Mouse (Mus musculus) erythroblast, embryonic 14.5 days (primary cell): ENCODE results near the gene Gfra1. TPM values are rescaled to one million over a fixed set of nuclear protein-coding genes. Genes with fewer than 3 reads are reported as not detected.

ENCODE experiments used
- H3K27me3 ChIP-seq: 2 replicates; pipeline ENCODE4 v1.6.1; 2012; ENCODE audit warnings: inconsistent platforms; ENCODE audit not compliant: control insufficient read depth
- H3K36me3 ChIP-seq: 2 replicates; pipeline ENCODE4 v1.6.1; 2012; ENCODE audit warnings: mild to moderate bottlenecking, inconsistent platforms; ENCODE audit not compliant: control insufficient read depth
- H3K4me1 ChIP-seq: 2 replicates; pipeline ENCODE4 v1.6.1; 2012; ENCODE audit warnings: inconsistent platforms; ENCODE audit not compliant: control insufficient read depth
- H3K4me3 ChIP-seq: replicated peaks from 2 replicates; pipeline ENCODE3; 2012; ENCODE audit warnings: moderate library complexity, mild to moderate bottlenecking, inconsistent platforms
- H3K9me3 ChIP-seq: 2 replicates; pipeline ENCODE4 v1.6.1; 2012; ENCODE audit warnings: low read length, inconsistent platforms, mixed read lengths; ENCODE audit not compliant: control insufficient read depth
- GATA1 ChIP-seq: IDR thresholded peaks from 2 replicates; pipeline ENCODE4 v1.6.1; 2012; ENCODE audit warnings: low read length, inconsistent platforms, mixed read lengths
- TAL1 ChIP-seq: IDR thresholded peaks from 3 replicates; pipeline ENCODE4 v1.6.1; 2012; ENCODE audit warnings: low read length, inconsistent platforms, mixed read lengths
- polyA plus RNA-seq: library from polyadenylated mRNA; stranded (reverse); fragments of >175 nt; gene quantifications from 2 replicates; pipeline ENCODE4 v1.2.3, GENCODE M21; 2012

Gfra1 gene
- polyA plus RNA-seq, 1 experiment = not detected

DNA sequence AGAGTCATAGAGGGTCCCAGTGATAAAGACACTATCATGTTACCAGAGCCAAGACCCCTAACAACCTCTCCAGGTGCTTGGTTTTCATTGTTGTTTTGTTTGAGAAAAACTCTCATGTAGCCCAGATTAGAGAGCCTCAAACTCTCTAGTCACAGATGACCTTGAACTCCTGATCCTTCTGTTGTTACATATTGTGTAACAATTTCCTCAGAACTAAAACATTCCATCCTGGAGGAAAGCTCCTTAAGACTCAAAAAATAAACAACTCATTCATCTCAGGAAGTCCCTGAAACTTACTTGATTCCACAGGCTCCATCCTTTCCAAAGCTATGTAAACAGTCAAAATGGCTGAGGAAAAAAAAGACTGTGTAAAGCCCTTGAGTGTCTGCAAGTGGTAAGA is 49.0 kb downstream of the Gfra1 start:
- Histone ChIP-seq H3K36me3 (no peaks in the 10 kb centered on the region), H3K9me3 (no peaks in the 10 kb centered on the region; the same call in 1 of the 2 replicates), H3K4me3 (no peak overlapping the region), H3K27me3 (no peaks in the 10 kb centered on the region), H3K4me1 (no peaks in the 10 kb centered on the region)
- TF ChIP-seq GATA1 = no peak
- no peak for TF ChIP-seq TAL1

DNA sequence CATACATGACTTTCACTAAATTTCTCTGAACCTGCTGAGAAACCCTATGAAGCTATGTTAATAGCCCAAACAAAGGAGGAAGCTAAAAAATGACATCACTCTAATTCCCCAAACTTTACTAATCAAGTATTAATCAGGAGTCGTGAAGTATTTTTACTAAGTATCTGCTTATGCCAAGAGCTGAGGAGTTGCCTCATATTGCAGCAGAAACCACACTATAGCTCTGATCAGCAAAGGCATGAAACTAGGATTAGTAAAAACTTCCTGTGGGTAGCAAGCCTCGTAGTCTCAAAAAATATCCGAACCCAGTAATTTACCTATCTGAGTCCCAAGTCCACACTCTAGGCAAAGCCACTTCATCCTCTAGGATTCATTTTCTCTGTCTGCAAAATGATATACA is 55.5 kb downstream of the Gfra1 start:
- Histone ChIP-seq H3K4me1 (no peaks in the 10 kb centered on the region), H3K9me3 (no peaks in the 10 kb centered on the region), H3K27me3 (no peaks in the 10 kb centered on the region), H3K4me3 (no peak overlapping the region), H3K36me3 (no peaks in the 10 kb centered on the region)
- TF ChIP-seq TAL1 (no peak), GATA1 (no peak)

DNA sequence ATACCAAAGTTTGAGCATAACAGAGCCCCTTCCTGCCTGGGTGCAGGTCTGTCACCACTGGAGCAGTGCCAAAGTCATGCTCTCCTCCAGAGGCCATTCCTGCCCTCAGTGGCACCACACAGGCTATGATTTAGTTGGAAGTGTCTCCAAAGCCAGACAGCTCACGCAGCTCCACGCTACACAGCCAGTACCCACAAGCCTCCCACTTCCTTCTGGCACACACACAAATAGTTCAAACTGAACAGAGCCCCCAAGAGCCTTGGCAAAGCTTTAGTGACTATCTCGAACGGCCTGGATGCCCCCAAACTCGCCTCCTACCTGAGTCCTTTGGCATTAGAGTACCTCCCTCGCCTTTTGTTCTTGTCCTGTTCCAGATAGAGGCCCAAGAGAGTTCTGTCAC is 56.5 kb downstream of the Gfra1 start:
- Histone ChIP-seq H3K36me3 (no peaks in the 10 kb centered on the region), H3K9me3 (no peaks in the 10 kb centered on the region), H3K27me3 (no peaks in the 10 kb centered on the region), H3K4me1 (no peaks in the 10 kb centered on the region), H3K4me3 (no peak overlapping the region)
- TF ChIP-seq TAL1 = no peak
- no peak for TF ChIP-seq GATA1

DNA sequence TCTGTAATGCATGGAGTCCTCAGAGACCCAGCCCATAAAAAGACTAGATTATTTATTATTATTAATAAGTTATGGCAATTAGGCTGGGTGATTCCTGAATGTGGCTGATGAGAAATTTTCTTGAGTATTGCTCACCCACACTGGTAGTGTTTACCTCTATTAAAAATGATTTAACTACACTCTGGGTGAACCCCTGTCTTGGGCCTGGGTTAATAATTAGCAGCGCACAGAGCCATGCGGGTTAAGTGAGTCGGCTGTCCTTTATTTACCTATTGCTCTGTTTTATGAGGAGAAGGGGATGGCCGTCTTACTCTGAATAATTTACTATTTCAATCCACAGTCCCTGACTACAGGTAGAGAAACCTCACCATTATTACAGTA is 59.1 kb downstream of the Gfra1 start:
- no peak overlapping the region for H3K4me3 ChIP-seq
- no peaks in the 10 kb centered on the region for H3K36me3 ChIP-seq
- no peaks in the 10 kb centered on the region for H3K27me3 ChIP-seq
- TF ChIP-seq TAL1 (no peak), GATA1 (no peak)
- H3K9me3 ChIP-seq = no peaks in the 10 kb centered on the region
- H3K4me1 ChIP-seq = no peaks in the 10 kb centered on the region

DNA sequence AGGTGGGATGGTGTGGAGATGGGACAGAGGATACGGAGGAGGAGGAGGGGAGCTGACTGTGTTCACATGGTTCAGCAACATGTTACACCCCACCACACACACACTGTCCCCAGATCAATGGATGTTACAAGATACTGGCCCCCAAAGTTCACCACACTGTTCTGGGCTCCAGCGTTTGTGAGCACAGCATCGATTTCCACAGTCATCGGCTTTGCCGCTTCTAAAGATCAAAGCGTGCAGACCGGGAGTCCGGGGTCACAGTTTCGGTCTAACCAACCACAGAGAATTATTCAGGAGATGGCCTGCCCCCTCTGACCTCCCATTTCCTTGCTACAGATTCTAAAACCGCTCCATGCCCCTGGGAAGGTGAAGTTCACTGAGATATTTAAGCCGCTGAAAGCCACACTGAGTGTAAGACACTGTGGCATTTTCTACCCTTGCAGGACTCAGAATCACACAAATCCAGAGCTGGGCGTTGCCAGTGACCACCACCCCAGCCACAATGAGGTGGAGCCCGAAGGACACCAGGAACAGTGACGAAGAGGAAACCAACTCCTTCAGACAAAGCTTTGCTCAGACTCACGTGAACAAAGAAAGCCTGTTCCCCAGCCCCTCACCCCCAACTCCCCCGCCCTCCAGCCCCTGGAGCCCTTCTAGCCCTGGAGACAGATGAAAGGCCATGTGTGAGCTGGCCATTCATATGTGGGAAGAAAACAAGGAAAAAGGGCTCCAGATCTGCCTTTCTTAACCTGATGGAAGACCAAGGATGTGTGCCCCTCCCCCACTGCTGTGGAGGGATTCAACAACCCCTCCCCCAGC is 59.7 kb downstream of the Gfra1 start:
- Histone ChIP-seq H3K27me3 (no peaks in the 10 kb centered on the region), H3K4me3 (no peak overlapping the region), H3K9me3 (no peaks in the 10 kb centered on the region), H3K4me1 (no peaks in the 10 kb centered on the region), H3K36me3 (no peaks in the 10 kb centered on the region)
- TF ChIP-seq GATA1 (no peak), TAL1 (no peak)

GRCm38 (mm10) chr19:58393121-58393520 is 62.6 kb downstream of the Gfra1 start:
- H3K4me3 ChIP-seq = no peak overlapping the region

GRCm38 (mm10) chr19:58391796-58392195 is 63.9 kb downstream of the Gfra1 start:
- Histone ChIP-seq H3K4me3 (no peak overlapping the region), H3K36me3 (no peaks in the 10 kb centered on the region), H3K27me3 (no peaks in the 10 kb centered on the region), H3K9me3 (peaks cover 2% of the 10 kb centered on the region; the same call in 1 of the 2 replicates), H3K4me1 (no peaks in the 10 kb centered on the region)
- TF ChIP-seq GATA1 (no peak), TAL1 (no peak)

More at GRCm38 (mm10) chr19:58393121-58393520, 62.6 kb downstream of the Gfra1 start:
- no peaks in the 10 kb centered on the region for H3K4me1 ChIP-seq
- H3K27me3 ChIP-seq = no peaks in the 10 kb centered on the region
- no peak for TF ChIP-seq TAL1
- TF ChIP-seq GATA1 = no peak
- H3K36me3 ChIP-seq = no peaks in the 10 kb centered on the region
- peaks cover 2% of the 10 kb centered on the region; the same call in 1 of the 2 replicates for H3K9me3 ChIP-seq

GRCm38 (mm10) chr19:58389466-58389865 is 66.2 kb downstream of the Gfra1 start:
- TF ChIP-seq TAL1 = no peak
- no peak for TF ChIP-seq GATA1
- H3K4me3 ChIP-seq = no peak overlapping the region
- no peaks in the 10 kb centered on the region for H3K4me1 ChIP-seq
- no peaks in the 10 kb centered on the region for H3K36me3 ChIP-seq
- H3K9me3 ChIP-seq = peaks cover 2% of the 10 kb centered on the region; the same call in 1 of the 2 replicates
- H3K27me3 ChIP-seq = no peaks in the 10 kb centered on the region

- H3K36me3 ChIP-seq = no peaks in the 10 kb centered on the region
- no peaks in the 10 kb centered on the region for H3K27me3 ChIP-seq
- no peak for TF ChIP-seq GATA1
- TF ChIP-seq TAL1 = no peak
- no peak overlapping the region for H3K4me3 ChIP-seq
- no peaks in the 10 kb centered on the region for H3K4me1 ChIP-seq
- H3K9me3 ChIP-seq = peaks cover 2% of the 10 kb centered on the region; the same call in 1 of the 2 replicates
These were observed 66.8 kb downstream of the Gfra1 start for GRCm38 (mm10) chr19:58388851-58389447.
